Mouse (Mus musculus) monocyte, adult 5-6 weeks (primary cell): ENCODE data around the gene Gm44503. TPM values are rescaled to one million over a fixed set of nuclear protein-coding genes. Genes with fewer than 3 reads are reported as not detected.

Experiments used
- ATAC-seq: fragments of 153-309, 156-312 bp; replicated peaks from 2 replicates; pipeline ENCODE4 v1.8.0; 2017; ENCODE audit warnings: mild to moderate bottlenecking; ENCODE audit not compliant: low TSS enrichment, insufficient number of reproducible peaks, severe bottlenecking, poor library complexity, low FRiP score
- total RNA-seq: library from RNA; stranded (forward); fragments of 200-1000, 200-491, 200-594 nt; gene quantifications from 3 replicates; pipeline ENCODE4 v1.2.3, GENCODE M21; 2017

Gene Gm44503
- total RNA-seq, 1 experiment from 2014 or later, result 1.0 TPM

DNA sequence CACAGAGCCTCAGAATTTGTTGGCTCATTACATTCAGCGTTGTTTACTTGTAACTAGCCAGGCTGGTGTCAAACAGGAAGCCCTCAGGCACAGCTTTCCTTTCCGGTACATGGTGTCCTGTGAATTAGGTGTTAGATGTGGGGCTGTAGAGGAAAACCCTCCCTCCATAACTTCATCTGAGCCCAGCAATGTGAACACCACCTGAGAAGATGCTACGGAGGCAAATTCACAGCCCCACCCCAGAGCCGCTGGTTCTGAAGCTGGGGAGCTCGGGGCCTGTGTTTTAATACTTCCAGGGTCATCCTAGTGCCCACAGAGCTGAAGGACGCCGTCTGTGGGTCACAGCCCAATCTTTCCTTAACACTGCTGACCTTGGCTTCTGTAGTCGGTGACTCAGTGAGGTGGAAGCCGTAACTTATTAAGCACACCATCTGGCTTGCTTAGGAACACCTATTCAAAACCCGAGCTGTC, 96.8 kb downstream of the Gm44503 start:
- no peak for ATAC-seq

DNA sequence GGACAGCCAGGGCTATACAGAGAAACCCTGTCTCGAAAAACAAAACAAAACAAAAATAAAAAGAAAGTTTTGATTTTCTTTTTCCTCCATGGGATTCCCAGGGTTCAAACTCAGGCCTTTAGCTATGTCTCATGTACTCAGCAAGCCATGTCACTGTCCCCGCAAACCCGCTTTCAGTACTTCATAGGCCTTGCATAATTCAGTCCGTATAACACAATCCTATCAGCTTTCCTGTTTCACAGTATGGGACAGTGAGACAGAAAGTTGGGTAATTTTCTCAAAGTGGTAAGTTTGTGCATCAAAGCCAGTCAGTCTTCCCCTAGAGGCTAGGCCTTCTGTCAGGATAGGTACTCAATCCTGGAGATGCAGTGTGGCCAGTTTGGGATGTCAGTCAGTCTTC, 100.6 kb downstream of the Gm44503 start:
- ATAC-seq, result no peak

DNA sequence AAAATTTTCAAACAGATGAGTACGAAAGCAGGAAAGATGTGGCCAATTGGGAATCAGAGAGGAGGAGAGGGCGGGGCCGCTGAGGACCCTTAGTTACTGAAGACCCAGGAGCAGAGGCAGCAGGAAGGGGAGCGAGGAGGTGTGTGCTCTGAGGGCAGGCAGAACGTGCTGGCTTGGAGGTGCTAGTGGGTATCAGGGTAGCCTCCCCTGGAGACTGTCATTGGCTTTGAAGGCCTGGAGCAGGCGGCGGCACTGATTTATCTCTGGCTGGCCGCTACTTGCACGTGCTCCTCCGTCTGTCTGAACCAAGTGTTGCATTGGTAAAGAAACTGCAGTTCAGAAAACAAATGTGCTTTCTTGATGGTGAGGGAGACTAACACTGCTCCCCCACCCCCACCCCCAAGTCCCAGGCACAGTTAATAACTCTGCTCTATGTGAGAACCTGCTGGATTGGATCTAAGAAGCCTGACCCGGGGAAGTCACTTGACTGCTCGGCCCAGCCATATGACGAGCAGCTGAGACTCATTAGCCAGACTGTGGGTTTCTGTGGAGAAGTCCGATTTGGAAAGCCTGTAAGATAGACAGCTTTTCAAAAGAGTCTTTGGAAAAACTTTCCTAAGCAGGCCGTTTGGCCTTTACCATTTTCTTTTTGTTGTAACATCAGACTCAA, 105.1 kb downstream of the Gm44503 start:
- ATAC-seq, result no peak

Other genes with a start within 250 kb of the Gm44503 start
- gene Prtg, start 152.0 kb upstream of the Gm44503 start, total RNA-seq, result not detected in 3 replicates
- 0.10 TPM in 1 of 3 replicates, not detected in the others for gene Pygo1, start 33.2 kb upstream of the Gm44503 start, total RNA-seq
- 0.29 to 3.4 TPM in 2 of 3 replicates, not detected in the other for gene Dyx1c1, start 67 bp upstream of the Gm44503 start, total RNA-seq
- 5.9 to 7.1 TPM in 2 of 3 replicates, not detected in the other for gene Ccpg1os, start 26.5 kb downstream of the Gm44503 start, total RNA-seq
- 171 to 267 TPM (median 201 TPM) in 3 replicates for gene Ccpg1, start 26.6 kb downstream of the Gm44503 start, total RNA-seq
- 3.0 to 9.6 TPM (median 5.2 TPM) in 3 replicates for gene Pigb, start 81.5 kb downstream of the Gm44503 start, total RNA-seq
- gene Rab27a, start 86.0 kb downstream of the Gm44503 start, total RNA-seq, result 86.9 to 93.4 TPM (median 92.6 TPM) in 3 replicates
- 1.3 TPM in 1 of 3 replicates, not detected in the others for gene Khdc3, start 143.0 kb downstream of the Gm44503 start, total RNA-seq
- 2.2 TPM in 1 of 3 replicates, not detected in the others for gene Gm20509, start 143.6 kb downstream of the Gm44503 start, total RNA-seq
- gene Rsl24d1, start 154.6 kb downstream of the Gm44503 start, total RNA-seq, result 52.8 to 89.3 TPM (median 60.9 TPM) in 3 replicates